In genomic region chr17:6948769-6949228, GRCm38 (mm10) we compare ENCODE assay signal across 9 mouse cellular contexts. TPM values are rescaled to one million over a fixed set of nuclear protein-coding genes. Genes with fewer than 3 reads are reported as not detected.
DNase-seq lines count a peak whose midpoint lies in the region; ATAC-seq and TF ChIP-seq lines count a peak whose summit lies in the region.
"Not testable (repeated sequence)": the region's sequence is repeated elsewhere in the genome, so short reads cannot be mapped to it uniquely, and the experiment has no call there.
"Had no signal": no experiment of that assay in that cellular context is flagged by ENCODE, and none has a peak within 500 bp of the region (broad histone marks: within the 10 kb centered on the region; RNA-seq: fewer than 3 reads in every experiment).

No protein-coding gene starts in this region.

- peak overlapping the region; percentile 54 for H3K4me3 ChIP-seq in forebrain, embryonic 13.5 days
- peak overlapping the region; percentile 66 for H3K4me3 ChIP-seq in heart, embryonic 16.5 days (ENCODE audit: low read length)
- peak overlapping the region; percentile 94 for H3K4me3 ChIP-seq in kidney, adult 2 months (ENCODE audit: insufficient read depth, low read depth, low read length)
- peak overlapping the region; percentile 64 for H3K4me3 ChIP-seq in liver, embryonic 11.5 days (ENCODE audit: low read depth, low read length)
- peak overlapping the region; percentile 49 for H3K4me3 ChIP-seq in midbrain, embryonic 11.5 days (ENCODE audit: low read depth, low read length)
- H3K4me3 ChIP-seq in small intestine, adult 2 months (ENCODE audit: low read depth, low read length), result peak overlapping the region; percentile 64

- H3K27me3 ChIP-seq in forebrain, embryonic 13.5 days; heart, embryonic 16.5 days (ENCODE audit: control insufficient read depth, insufficient read depth, low read length); kidney, adult 2 months (replicated peaks; ENCODE audit: control insufficient read depth, insufficient read depth, low read length); liver, embryonic 11.5 days (replicated peaks; ENCODE audit: control insufficient read depth, insufficient read depth, low read length); midbrain, embryonic 11.5 days (ENCODE audit: control insufficient read depth, insufficient read depth, low read length); small intestine, adult 2 months (ENCODE audit: control insufficient read depth, insufficient read depth, low read length): not testable (repeated sequence)

- DNase-seq in 416B (ENCODE audit: low read depth), result peak; percentile 63
- DNase-seq in kidney, adult 2 months; liver, embryonic 11.5 days (ENCODE audit: low spot score): not testable (repeated sequence)
- peak; percentile 83 for DNase-seq in midbrain, embryonic 11.5 days (ENCODE audit: low spot score, missing footprints)

- not testable (repeated sequence) for H3K9me3 ChIP-seq in forebrain, embryonic 13.5 days (replicated peaks); heart, embryonic 16.5 days (replicated peaks; ENCODE audit: control insufficient read depth, low read length); liver, embryonic 11.5 days (ENCODE audit: control insufficient read depth, low read length); midbrain, embryonic 11.5 days (ENCODE audit: control insufficient read depth, low read length)

- peak overlapping the region; percentile 70 for H3K9ac ChIP-seq in forebrain, embryonic 13.5 days
- H3K9ac ChIP-seq in heart, embryonic 16.5 days (ENCODE audit: low read length), result peak overlapping the region; percentile 75
- H3K9ac ChIP-seq in liver, embryonic 11.5 days (ENCODE audit: low read depth, low read length), result peak overlapping the region; percentile 69
- peak overlapping the region; percentile 55 for H3K9ac ChIP-seq in midbrain, embryonic 11.5 days (ENCODE audit: low read length)

- peak overlapping the region; percentile 72; the same call in 1 of the 2 replicates for H3K27ac ChIP-seq in forebrain, embryonic 13.5 days
- peak overlapping the region; percentile 88 for H3K27ac ChIP-seq in heart, embryonic 16.5 days (ENCODE audit: low read length)
- H3K27ac ChIP-seq in kidney, adult 2 months (ENCODE audit: insufficient read depth, low read depth, low read length), result peak overlapping the region; percentile 81
- H3K27ac ChIP-seq in liver, embryonic 11.5 days (ENCODE audit: low read depth, low read length), result 0 out of 2 replicates have a peak overlapping the region, but pooled peaks have one; percentile 26
- H3K27ac ChIP-seq in midbrain, embryonic 11.5 days (ENCODE audit: low read depth, low read length), result not testable (repeated sequence)
- H3K27ac ChIP-seq in small intestine, adult 2 months (ENCODE audit: insufficient read depth, low read depth, low read length), result peak overlapping the region; percentile 48

- peak; percentile 84; the same call in 1 of the 2 replicates for ATAC-seq in common myeloid progenitor, adult 5-6 weeks (replicated peaks; ENCODE audit: low read depth, poor library complexity, severe bottlenecking)
- ATAC-seq in forebrain, embryonic 13.5 days, result peak; percentile 48
- 0 out of 2 replicates have a peak, but pooled peaks have one; percentile 38 for ATAC-seq in heart, embryonic 16.5 days (replicated peaks; ENCODE audit: extremely low read depth, insufficient read depth, low FRiP score)
- peak; percentile 24; the same call in 1 of the 2 replicates for ATAC-seq in liver, embryonic 11.5 days (replicated peaks; ENCODE audit: low FRiP score)
- ATAC-seq in midbrain, embryonic 11.5 days (ENCODE audit: low FRiP score), result peak; percentile 23; the same call in 1 of the 2 replicates

- not testable (repeated sequence) for H3K36me3 ChIP-seq in forebrain, embryonic 13.5 days (ENCODE audit: poor library complexity, severe bottlenecking); heart, embryonic 16.5 days (ENCODE audit: control insufficient read depth, insufficient read depth); kidney, adult 2 months (ENCODE audit: control insufficient read depth, insufficient read depth, low read length); liver, embryonic 11.5 days (ENCODE audit: control insufficient read depth, insufficient read depth, low read length); midbrain, embryonic 11.5 days (ENCODE audit: control insufficient read depth, insufficient read depth, low read length); small intestine, adult 2 months (ENCODE audit: control insufficient read depth, insufficient read depth, low read length)

- 18% methylated on average over 9 of the region's 9 CpGs for WGBS in forebrain, embryonic 13.5 days
- WGBS in heart, embryonic 16.5 days, result 7% methylated on average over 9 of the region's 9 CpGs
- WGBS in kidney, adult 2 months, result 2% methylated on average over 9 of the region's 9 CpGs
- 11% methylated on average over 9 of the region's 9 CpGs for WGBS in liver, embryonic 11.5 days
- 18% methylated on average over 9 of the region's 9 CpGs for WGBS in midbrain, embryonic 11.5 days
- 3% methylated on average over 9 of the region's 9 CpGs for WGBS in small intestine, adult 2 months

- H3K4me1 ChIP-seq in forebrain, embryonic 13.5 days; heart, embryonic 16.5 days (ENCODE audit: control insufficient read depth, insufficient read depth, low read length); kidney, adult 2 months (ENCODE audit: control insufficient read depth, insufficient read depth, low read length); liver, embryonic 11.5 days (replicated peaks; ENCODE audit: control insufficient read depth, insufficient read depth, low read length); midbrain, embryonic 11.5 days (ENCODE audit: control insufficient read depth, insufficient read depth, low read length); small intestine, adult 2 months (ENCODE audit: control insufficient read depth, insufficient read depth, insufficient read length, low read length): not testable (repeated sequence)

- not testable (repeated sequence) for TF ChIP-seq POLR2A in kidney, adult 2 months (IDR thresholded peaks at IDR 0.05; ENCODE audit: low read depth, low read length); small intestine, adult 2 months (IDR thresholded peaks at IDR 0.05; ENCODE audit: low read depth, low read length)

- peak overlapping the region; percentile 64 for H3K4me2 ChIP-seq in forebrain, embryonic 13.5 days
- peak overlapping the region; percentile 68 for H3K4me2 ChIP-seq in heart, embryonic 16.5 days (ENCODE audit: low read depth, low read length)
- H3K4me2 ChIP-seq in liver, embryonic 11.5 days, result peak overlapping the region; percentile 70
- H3K4me2 ChIP-seq in midbrain, embryonic 11.5 days, result peak overlapping the region; percentile 51

- not testable (repeated sequence) for TF ChIP-seq CTCF in kidney, adult 2 months (conservative IDR thresholded peaks at IDR 0.05; ENCODE audit: insufficient read depth, insufficient read length, low read depth, low read length); small intestine, adult 2 months (IDR thresholded peaks at IDR 0.05; ENCODE audit: extremely low read depth, insufficient read length, insufficient replicate concordance, low read depth, low read length)

RNA-seq across cellular contexts. Expression of gene Rsph3b, which starts 0.3 kb away (rescaled TPM):
- 43.6 and 46.6 TPM in 2 replicates for total RNA-seq in common myeloid progenitor, adult 5-6 weeks (2017)
- polyA plus RNA-seq in forebrain, embryonic 13.5 days (2015; fragmentation: Nextera tagmentation; extraction: Ambion mirVana), result 48.5 and 48.7 TPM in 2 replicates
- 78.1 and 96.3 TPM in 2 replicates for polyA plus RNA-seq in heart, embryonic 16.5 days (2015; fragmentation: Nextera tagmentation; extraction: Ambion mirVana)
- polyA plus RNA-seq in kidney, adult 2 months (2012; rRNA removed), result 37.9 and 42.7 TPM in 2 replicates
- polyA plus RNA-seq in liver, embryonic 11.5 days (2014; fragmentation: Nextera tagmentation; extraction: Ambion mirVana), result 28.1 and 29.6 TPM in 2 replicates
- 45.7 and 48.2 TPM in 2 replicates for polyA plus RNA-seq in midbrain, embryonic 11.5 days (2014; fragmentation: Nextera tagmentation; extraction: Ambion mirVana)
- 17.8 and 33.4 TPM in 2 replicates for polyA plus RNA-seq in small intestine, adult 2 months (2012; rRNA removed)

RNA-seq across cellular contexts. Expression of gene Tagap1, which starts 12.2 kb away (rescaled TPM):
- total RNA-seq in common myeloid progenitor, adult 5-6 weeks (2017), result 39.2 and 40.2 TPM in 2 replicates
- polyA plus RNA-seq in forebrain, embryonic 13.5 days (2015; fragmentation: Nextera tagmentation; extraction: Ambion mirVana), result 48.8 and 50.1 TPM in 2 replicates
- polyA plus RNA-seq in heart, embryonic 16.5 days (2015; fragmentation: Nextera tagmentation; extraction: Ambion mirVana), result 31.1 and 31.4 TPM in 2 replicates
- 19.7 and 20.5 TPM in 2 replicates for polyA plus RNA-seq in kidney, adult 2 months (2012; rRNA removed)
- 36.4 TPM in 2 replicates for polyA plus RNA-seq in liver, embryonic 11.5 days (2014; fragmentation: Nextera tagmentation; extraction: Ambion mirVana)
- polyA plus RNA-seq in midbrain, embryonic 11.5 days (2014; fragmentation: Nextera tagmentation; extraction: Ambion mirVana), result 56.2 and 60.5 TPM in 2 replicates
- polyA plus RNA-seq in small intestine, adult 2 months (2012; rRNA removed), result 4.0 and 5.4 TPM in 2 replicates

RNA-seq across cellular contexts. Expression of gene Rnaset2b, which starts 21.6 kb away (rescaled TPM):
- 429 and 483 TPM in 2 replicates for total RNA-seq in common myeloid progenitor, adult 5-6 weeks (2017)
- polyA plus RNA-seq in forebrain, embryonic 13.5 days (2015; fragmentation: Nextera tagmentation; extraction: Ambion mirVana), result 85.6 and 94.6 TPM in 2 replicates
- 271 and 281 TPM in 2 replicates for polyA plus RNA-seq in heart, embryonic 16.5 days (2015; fragmentation: Nextera tagmentation; extraction: Ambion mirVana)
- polyA plus RNA-seq in kidney, adult 2 months (2012; rRNA removed), result 352 and 496 TPM in 2 replicates
- 138 and 150 TPM in 2 replicates for polyA plus RNA-seq in liver, embryonic 11.5 days (2014; fragmentation: Nextera tagmentation; extraction: Ambion mirVana)
- polyA plus RNA-seq in midbrain, embryonic 11.5 days (2014; fragmentation: Nextera tagmentation; extraction: Ambion mirVana), result 106 and 115 TPM in 2 replicates
- 55.4 and 58.7 TPM in 2 replicates for polyA plus RNA-seq in small intestine, adult 2 months (2012; rRNA removed)

RNA-seq across cellular contexts. Expression of gene Gm49721, which starts 29.9 kb away (rescaled TPM):
- not detected in 2 replicates for total RNA-seq in common myeloid progenitor, adult 5-6 weeks (2017)
- 0.22 and 0.47 TPM in 2 replicates for polyA plus RNA-seq in forebrain, embryonic 13.5 days (2015; fragmentation: Nextera tagmentation; extraction: Ambion mirVana)
- 0.05 and 0.30 TPM in 2 replicates for polyA plus RNA-seq in heart, embryonic 16.5 days (2015; fragmentation: Nextera tagmentation; extraction: Ambion mirVana)
- 1.8 and 4.4 TPM in 2 replicates for polyA plus RNA-seq in kidney, adult 2 months (2012; rRNA removed)
- polyA plus RNA-seq in liver, embryonic 11.5 days (2014; fragmentation: Nextera tagmentation; extraction: Ambion mirVana), result 0.12 TPM in 1 of 2 replicates, not detected in the other
- 0.15 and 0.44 TPM in 2 replicates for polyA plus RNA-seq in midbrain, embryonic 11.5 days (2014; fragmentation: Nextera tagmentation; extraction: Ambion mirVana)
- 0.63 TPM in 1 of 2 replicates, not detected in the other for polyA plus RNA-seq in small intestine, adult 2 months (2012; rRNA removed)
- total RNA-seq: megakaryocyte, adult 5-6 weeks had no signal

Comparison
In these comparisons a context has a peak if more than half of its experiments do, and no peak if none do; other contexts are left out.
1. ATAC-seq: peak in every context shown above with its lines; median percentile 84 in common myeloid progenitor, adult 5-6 weeks; 48 in forebrain, embryonic 13.5 days; 38 in heart, embryonic 16.5 days; 24 in liver, embryonic 11.5 days; 23 in midbrain, embryonic 11.5 days.